Mouse (Mus musculus): ENCODE data around the gene Uap1l1. TPM values are rescaled to one million over a fixed set of nuclear protein-coding genes. Genes with fewer than 3 reads are reported as not detected.
A peak's percentile ranks its signal among the peaks of the same experiment; 100 is the strongest.

The Uap1l1 gene
- polyA plus RNA-seq, 1 experiment, result 203 TPM

- no peak for TF ChIP-seq CTCF (IDR thresholded peaks at IDR 0.05; ENCODE audit: low read depth, low read length)
- TF ChIP-seq POLR2A (IDR thresholded peaks at IDR 0.05; ENCODE audit: borderline replicate concordance, low read depth, low read length), result no peak
- Histone ChIP-seq H3K4me3 (ENCODE audit: insufficient read depth, low read length) (peak within 1 kb of the TSS; percentile 30), H3K27ac (ENCODE audit: insufficient read depth, low read depth, low read length) (no peak within 1 kb of the TSS), H3K4me1 (ENCODE audit: control insufficient read depth, insufficient read depth, low read length) (no peaks in the 10 kb centered on the region)
Measured at GRCm38 (mm10) chr2:25318971-25319773, 46.3 kb downstream of the Uap1l1 start, which contains the start of gene Grin1. Gene Grin1 (minus strand): TSS chr2:25319187.

- TF ChIP-seq CTCF (IDR thresholded peaks at IDR 0.05; ENCODE audit: low read depth, low read length) (no peak), POLR2A (IDR thresholded peaks at IDR 0.05; ENCODE audit: borderline replicate concordance, low read depth, low read length) (no peak)
- Histone ChIP-seq H3K4me3 (ENCODE audit: insufficient read depth, low read length) (no peak overlapping the region), H3K27ac (ENCODE audit: insufficient read depth, low read depth, low read length) (no peak overlapping the region)
Measured at GRCm38 (mm10) chr2:25318119-25318966, 47.1 kb downstream of the Uap1l1 start.

GRCm38 (mm10) chr2:25311491-25311891 is 54.0 kb downstream of the Uap1l1 start:
- TF ChIP-seq CTCF (IDR thresholded peaks at IDR 0.05; ENCODE audit: low read depth, low read length) (no peak), POLR2A (IDR thresholded peaks at IDR 0.05; ENCODE audit: borderline replicate concordance, low read depth, low read length) (no peak)
- Histone ChIP-seq H3K4me1 (ENCODE audit: control insufficient read depth, insufficient read depth, low read length) (no peaks in the 10 kb centered on the region), H3K27ac (ENCODE audit: insufficient read depth, low read depth, low read length) (no peak overlapping the region), H3K4me3 (ENCODE audit: insufficient read depth, low read length) (no peak overlapping the region)

More at GRCm38 (mm10) chr2:25318119-25318966, 47.1 kb downstream of the Uap1l1 start:
- H3K4me1 ChIP-seq (ENCODE audit: control insufficient read depth, insufficient read depth, low read length), result no peaks in the 10 kb centered on the region

- no peaks in the 10 kb centered on the region for H3K4me1 ChIP-seq (ENCODE audit: control insufficient read depth, insufficient read depth, low read length)
- H3K4me3 ChIP-seq (ENCODE audit: insufficient read depth, low read length), result no peak overlapping the region
Measured at GRCm38 (mm10) chr2:25310969-25311368, 54.5 kb downstream of the Uap1l1 start.

GRCm38 (mm10) chr2:25310180-25310579 is 55.3 kb downstream of the Uap1l1 start:
- TF ChIP-seq CTCF (IDR thresholded peaks at IDR 0.05; ENCODE audit: low read depth, low read length) (no peak), POLR2A (IDR thresholded peaks at IDR 0.05; ENCODE audit: borderline replicate concordance, low read depth, low read length) (no peak)
- Histone ChIP-seq H3K27ac (ENCODE audit: insufficient read depth, low read depth, low read length) (no peak overlapping the region), H3K4me3 (ENCODE audit: insufficient read depth, low read length) (no peak overlapping the region), H3K4me1 (ENCODE audit: control insufficient read depth, insufficient read depth, low read length) (0 out of 2 replicates have a peak, but pooled peaks cover 2% of the 10 kb centered on the region)

More at GRCm38 (mm10) chr2:25310969-25311368, 54.5 kb downstream of the Uap1l1 start:
- no peak for TF ChIP-seq CTCF (IDR thresholded peaks at IDR 0.05; ENCODE audit: low read depth, low read length)
- no peak for TF ChIP-seq POLR2A (IDR thresholded peaks at IDR 0.05; ENCODE audit: borderline replicate concordance, low read depth, low read length)
- no peak overlapping the region for H3K27ac ChIP-seq (ENCODE audit: insufficient read depth, low read depth, low read length)

Other genes with a start within 250 kb of the Uap1l1 start
- not detected in 2 replicates for gene Nrarp, start 184.9 kb downstream of the Uap1l1 start, polyA plus RNA-seq (2012; ENCODE audit: insufficient read depth, insufficient read length, missing spikeins)
- gene Tor4a, start 168.8 kb downstream of the Uap1l1 start, polyA plus RNA-seq (2012; ENCODE audit: insufficient read depth, insufficient read length, missing spikeins), result 72.2 and 73.2 TPM in 2 replicates
- gene Nelfb, start 154.2 kb downstream of the Uap1l1 start, polyA plus RNA-seq (2012; ENCODE audit: insufficient read depth, insufficient read length, missing spikeins), result 33.3 and 35.7 TPM in 2 replicates
- not detected in 2 replicates for gene Stpg3, start 151.0 kb downstream of the Uap1l1 start, polyA plus RNA-seq (2012; ENCODE audit: insufficient read depth, insufficient read length, missing spikeins)
- not detected in 2 replicates for gene Fam166a, start 146.9 kb downstream of the Uap1l1 start, polyA plus RNA-seq (2012; ENCODE audit: insufficient read depth, insufficient read length, missing spikeins)
- gene Tubb4b, start 141.0 kb downstream of the Uap1l1 start, polyA plus RNA-seq (2012; ENCODE audit: insufficient read depth, insufficient read length, missing spikeins), result 124 and 135 TPM in 2 replicates
- not detected in 2 replicates for gene Slc34a3, start 131.3 kb downstream of the Uap1l1 start, polyA plus RNA-seq (2012; ENCODE audit: insufficient read depth, insufficient read length, missing spikeins)
- not detected in 2 replicates for gene Rnf224, start 128.9 kb downstream of the Uap1l1 start, polyA plus RNA-seq (2012; ENCODE audit: insufficient read depth, insufficient read length, missing spikeins)
- 0.66 TPM in 1 of 2 replicates, not detected in the other for gene Rnf208, start 123.4 kb downstream of the Uap1l1 start, polyA plus RNA-seq (2012; ENCODE audit: insufficient read depth, insufficient read length, missing spikeins)
- not detected in 2 replicates for gene Cysrt1, start 123.2 kb downstream of the Uap1l1 start, polyA plus RNA-seq (2012; ENCODE audit: insufficient read depth, insufficient read length, missing spikeins)
- gene AL732309.1, start 118.8 kb downstream of the Uap1l1 start, polyA plus RNA-seq (2012; ENCODE audit: insufficient read depth, insufficient read length, missing spikeins), result 1.3 and 6.1 TPM in 2 replicates
- gene Tmem203, start 110.2 kb downstream of the Uap1l1 start, polyA plus RNA-seq (2012; ENCODE audit: insufficient read depth, insufficient read length, missing spikeins), result 18.1 and 20.4 TPM in 2 replicates
- gene Tprn, start 103.1 kb downstream of the Uap1l1 start, polyA plus RNA-seq (2012; ENCODE audit: insufficient read depth, insufficient read length, missing spikeins), result 8.8 and 10.2 TPM in 2 replicates
- 55.1 and 59.7 TPM in 2 replicates for gene Ssna1, start 93.2 kb downstream of the Uap1l1 start, polyA plus RNA-seq (2012; ENCODE audit: insufficient read depth, insufficient read length, missing spikeins)
- 84.0 and 89.6 TPM in 2 replicates for gene Anapc2, start 93.2 kb downstream of the Uap1l1 start, polyA plus RNA-seq (2012; ENCODE audit: insufficient read depth, insufficient read length, missing spikeins)
- not detected in 2 replicates for gene Tmem210, start 77.5 kb downstream of the Uap1l1 start, polyA plus RNA-seq (2012; ENCODE audit: insufficient read depth, insufficient read length, missing spikeins)
- not detected in 2 replicates for gene Lrrc26, start 75.8 kb downstream of the Uap1l1 start, polyA plus RNA-seq (2012; ENCODE audit: insufficient read depth, insufficient read length, missing spikeins)
- 0.79 TPM in 1 of 2 replicates, not detected in the other for gene Grin1, start 46.5 kb downstream of the Uap1l1 start, polyA plus RNA-seq (2012; ENCODE audit: insufficient read depth, insufficient read length, missing spikeins)
- gene Man1b1, start 33.3 kb downstream of the Uap1l1 start, polyA plus RNA-seq (2012; ENCODE audit: insufficient read depth, insufficient read length, missing spikeins), result 36.1 and 43.5 TPM in 2 replicates
- 93.4 and 99.0 TPM in 2 replicates for gene Dpp7, start 9.3 kb downstream of the Uap1l1 start, polyA plus RNA-seq (2012; ENCODE audit: insufficient read depth, insufficient read length, missing spikeins)
- 7.2 and 8.0 TPM in 2 replicates for gene Sapcd2, start 6.6 kb upstream of the Uap1l1 start, polyA plus RNA-seq (2012; ENCODE audit: insufficient read depth, insufficient read length, missing spikeins)
- not detected in 2 replicates for gene Entpd2, start 30.2 kb upstream of the Uap1l1 start, polyA plus RNA-seq (2012; ENCODE audit: insufficient read depth, insufficient read length, missing spikeins)
- gene Npdc1, start 33.7 kb upstream of the Uap1l1 start, polyA plus RNA-seq (2012; ENCODE audit: insufficient read depth, insufficient read length, missing spikeins), result 5.0 and 6.6 TPM in 2 replicates
- 9.5 and 9.6 TPM in 2 replicates for gene Fut7, start 57.6 kb upstream of the Uap1l1 start, polyA plus RNA-seq (2012; ENCODE audit: insufficient read depth, insufficient read length, missing spikeins)
- gene Abca2, start 63.0 kb upstream of the Uap1l1 start, polyA plus RNA-seq (2012; ENCODE audit: insufficient read depth, insufficient read length, missing spikeins), result 14.9 and 16.4 TPM in 2 replicates
- not detected in 2 replicates for gene Clic3, start 91.2 kb upstream of the Uap1l1 start, polyA plus RNA-seq (2012; ENCODE audit: insufficient read depth, insufficient read length, missing spikeins)
- 22.4 and 26.2 TPM in 2 replicates for gene Paxx, start 95.4 kb upstream of the Uap1l1 start, polyA plus RNA-seq (2012; ENCODE audit: insufficient read depth, insufficient read length, missing spikeins)
- gene Ptgds, start 104.4 kb upstream of the Uap1l1 start, polyA plus RNA-seq (2012; ENCODE audit: insufficient read depth, insufficient read length, missing spikeins), result not detected in 2 replicates
- not detected in 2 replicates for gene Lcn12, start 128.2 kb upstream of the Uap1l1 start, polyA plus RNA-seq (2012; ENCODE audit: insufficient read depth, insufficient read length, missing spikeins)
- 35.0 and 35.4 TPM in 2 replicates for gene Fbxw5, start 135.1 kb upstream of the Uap1l1 start, polyA plus RNA-seq (2012; ENCODE audit: insufficient read depth, insufficient read length, missing spikeins)
- gene C8g, start 136.0 kb upstream of the Uap1l1 start, polyA plus RNA-seq (2012; ENCODE audit: insufficient read depth, insufficient read length, missing spikeins), result 1.8 TPM in 1 of 2 replicates, not detected in the other
- gene Traf2, start 181.3 kb upstream of the Uap1l1 start, polyA plus RNA-seq (2012; ENCODE audit: insufficient read depth, insufficient read length, missing spikeins), result 14.8 and 15.5 TPM in 2 replicates
- gene Edf1, start 192.2 kb upstream of the Uap1l1 start, polyA plus RNA-seq (2012; ENCODE audit: insufficient read depth, insufficient read length, missing spikeins), result 142 and 160 TPM in 2 replicates
- 0.60 and 1.3 TPM in 2 replicates for gene Mamdc4, start 209.2 kb upstream of the Uap1l1 start, polyA plus RNA-seq (2012; ENCODE audit: insufficient read depth, insufficient read length, missing spikeins)
- 20.0 and 23.0 TPM in 2 replicates for gene Phpt1, start 209.5 kb upstream of the Uap1l1 start, polyA plus RNA-seq (2012; ENCODE audit: insufficient read depth, insufficient read length, missing spikeins)
- 0.11 and 0.21 TPM in 2 replicates for gene Ajm1, start 216.1 kb upstream of the Uap1l1 start, polyA plus RNA-seq (2012; ENCODE audit: insufficient read depth, insufficient read length, missing spikeins)
- 76.0 and 76.9 TPM in 2 replicates for gene Rabl6, start 242.8 kb upstream of the Uap1l1 start, polyA plus RNA-seq (2012; ENCODE audit: insufficient read depth, insufficient read length, missing spikeins)